Mouse (Mus musculus): ENCODE data around the gene Prss42. TPM values are rescaled to one million over a fixed set of nuclear protein-coding genes. Genes with fewer than 3 reads are reported as not detected.

Gene Prss42
- not detected for total RNA-seq (2021)
- long read RNA-seq, experiment 1 = 0 reads
- long read RNA-seq, experiment 2 = 0 reads

DNA sequence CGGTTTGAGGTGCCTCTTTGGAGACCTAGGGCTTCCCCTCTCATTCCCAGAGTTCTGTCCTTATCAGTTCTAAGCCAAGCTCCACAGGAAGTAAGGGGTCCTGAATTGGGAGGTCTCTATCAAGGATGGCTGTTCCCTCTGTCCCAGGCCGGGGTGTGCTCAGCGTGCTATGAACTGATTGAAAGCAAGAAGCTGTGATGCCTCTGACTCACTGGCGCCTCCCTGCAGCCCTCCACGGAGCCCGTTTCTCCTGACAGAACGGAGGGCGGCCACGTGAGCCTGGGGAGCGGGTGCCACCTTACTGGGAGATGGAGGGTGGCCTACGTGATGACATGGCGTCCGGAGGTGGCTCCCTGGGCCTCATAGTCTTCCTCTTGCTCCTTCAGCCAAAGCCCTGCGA lies at the start of gene Prss42:
Gene Prss42, plus strand, starts transcription at position 301 of the 400 bp plus-strand sequence.
- no peak for DNase-seq (ENCODE audit: extremely low spot score in 1 of 2, low spot score in 2 of 2)
- no peak within 1 kb of the TSS for H3K27ac ChIP-seq
- intact Hi-C loops (cut with DNase I) = no loop called here
- no peak for TF ChIP-seq CTCF (IDR thresholded peaks at IDR 0.05)
- no peak within 1 kb of the TSS for H3K4me3 ChIP-seq

DNA sequence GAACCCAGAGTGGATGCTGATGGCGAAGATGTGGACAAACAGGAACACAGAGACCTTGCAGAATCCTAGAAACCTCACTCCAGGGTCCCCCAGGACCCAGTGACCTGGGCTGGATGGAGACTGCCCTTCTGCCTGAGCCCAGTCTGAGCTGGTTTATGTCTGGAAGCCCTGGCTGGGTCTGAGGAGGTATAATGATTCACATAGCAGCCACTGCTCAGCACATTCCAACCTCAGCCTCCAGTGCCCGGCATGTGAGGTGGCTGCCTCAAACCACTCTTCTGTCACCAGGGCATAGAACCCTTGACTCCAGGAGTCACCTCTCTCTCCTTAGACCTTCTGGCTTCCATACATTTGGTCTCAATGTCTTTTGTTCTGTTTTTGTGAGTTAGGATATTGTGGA lies 49.5 kb upstream of the Prss42 start:
- TF ChIP-seq CTCF (IDR thresholded peaks at IDR 0.05) = no peak
- no peak for DNase-seq (ENCODE audit: extremely low spot score in 1 of 2, low spot score in 2 of 2)
- H3K27ac ChIP-seq = no peak overlapping the region
- no peak overlapping the region for H3K4me3 ChIP-seq
- intact Hi-C loops (cut with DNase I) = no loop called here

DNA sequence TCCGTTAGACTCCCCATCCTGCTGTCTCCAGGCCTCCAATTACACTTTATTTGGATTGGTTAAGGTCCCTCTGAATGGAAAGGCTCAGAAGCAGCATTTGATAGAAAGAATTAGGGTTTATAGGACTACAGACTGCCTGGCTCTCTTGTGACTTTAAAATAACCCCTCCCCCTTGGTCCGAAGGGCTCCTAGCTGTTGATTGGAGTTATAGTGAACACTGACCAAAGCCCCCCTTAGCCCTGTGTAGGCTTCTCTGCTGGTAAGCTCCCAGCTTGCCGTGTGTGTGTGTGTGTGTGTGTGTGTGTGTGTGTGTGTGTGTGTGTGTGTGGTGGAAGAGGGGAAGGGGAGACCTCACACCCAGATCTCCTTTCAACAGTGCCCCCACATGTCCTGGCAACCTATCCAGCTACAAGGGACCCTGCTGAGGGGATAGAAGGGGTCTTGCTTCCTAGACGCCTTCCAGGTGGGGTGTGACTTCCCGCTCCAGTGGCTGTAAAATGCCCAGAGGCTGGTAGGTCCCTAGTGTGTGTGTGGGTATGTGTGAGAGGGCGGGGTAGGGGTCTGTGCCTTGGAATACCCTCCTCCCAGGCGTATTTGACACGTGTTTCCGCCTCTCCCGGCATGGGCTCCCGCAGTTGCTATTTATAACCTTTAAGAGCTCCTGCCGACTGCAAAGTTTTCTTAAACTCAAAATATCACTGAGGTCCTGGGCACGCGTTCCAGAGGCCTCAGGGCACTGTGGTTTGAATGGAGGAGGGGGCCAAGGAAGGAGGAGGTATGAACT lies 47.4 kb upstream of the Prss42 start:
- no peak for DNase-seq (ENCODE audit: extremely low spot score in 1 of 2, low spot score in 2 of 2)
- no peak overlapping the region for H3K4me3 ChIP-seq
- no peak overlapping the region for H3K27ac ChIP-seq
- intact Hi-C loops (cut with DNase I) = no loop called here
- no peak for TF ChIP-seq CTCF (IDR thresholded peaks at IDR 0.05)

DNA sequence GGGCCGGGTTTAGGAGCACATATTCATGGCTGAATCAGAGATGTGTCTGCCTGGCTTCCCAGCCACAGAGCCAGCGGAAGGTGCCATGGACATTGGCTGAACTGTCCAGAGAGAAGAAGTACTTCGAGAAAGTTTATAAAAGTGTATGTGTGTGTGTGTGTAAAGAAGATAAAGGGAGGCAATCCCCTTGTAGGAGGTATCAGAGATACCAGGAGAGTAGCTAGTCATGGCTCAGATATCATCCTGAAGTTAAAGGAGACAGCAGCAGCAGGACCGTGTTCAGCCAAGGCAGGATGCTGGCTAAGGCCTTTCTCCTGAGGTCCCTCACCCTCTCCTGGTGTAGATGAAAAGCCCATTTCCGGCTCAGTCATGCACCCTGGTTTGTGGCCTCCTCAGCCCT lies 46.6 kb upstream of the Prss42 start:
- Histone ChIP-seq H3K4me3 (no peak overlapping the region), H3K27ac (no peak overlapping the region)
- DNase-seq (ENCODE audit: extremely low spot score in 1 of 2, low spot score in 2 of 2) = no peak
- intact Hi-C loops (cut with DNase I) = no loop called here
- no peak for TF ChIP-seq CTCF (IDR thresholded peaks at IDR 0.05)

DNA sequence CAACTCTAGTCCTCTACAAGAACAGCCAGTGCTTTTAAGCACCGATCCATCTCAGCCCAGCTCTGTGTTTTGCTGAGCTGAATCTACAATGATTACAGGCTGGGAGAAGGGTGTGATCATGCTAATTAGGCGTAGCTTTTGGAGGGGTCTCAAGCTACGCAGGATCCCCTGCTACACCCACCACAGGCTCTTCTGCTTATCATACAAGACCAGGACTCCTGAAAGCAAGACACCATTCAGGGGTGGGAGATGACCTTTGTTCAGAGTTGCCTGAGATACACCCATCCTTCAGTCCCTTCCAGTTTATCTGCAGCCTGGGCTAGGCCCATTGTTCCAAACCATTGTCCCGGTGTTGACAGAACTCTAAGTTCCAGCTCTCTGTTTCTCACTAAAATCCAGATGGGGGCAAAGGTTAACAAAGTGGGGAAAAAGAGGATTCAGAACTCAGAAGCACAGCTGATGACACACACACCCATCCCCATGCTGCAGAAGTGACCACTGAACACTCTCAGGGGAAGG lies 45.0 kb upstream of the Prss42 start:
- intact Hi-C loops (cut with DNase I) = no loop called here
- DNase-seq (ENCODE audit: extremely low spot score in 1 of 2, low spot score in 2 of 2) = no peak

DNA sequence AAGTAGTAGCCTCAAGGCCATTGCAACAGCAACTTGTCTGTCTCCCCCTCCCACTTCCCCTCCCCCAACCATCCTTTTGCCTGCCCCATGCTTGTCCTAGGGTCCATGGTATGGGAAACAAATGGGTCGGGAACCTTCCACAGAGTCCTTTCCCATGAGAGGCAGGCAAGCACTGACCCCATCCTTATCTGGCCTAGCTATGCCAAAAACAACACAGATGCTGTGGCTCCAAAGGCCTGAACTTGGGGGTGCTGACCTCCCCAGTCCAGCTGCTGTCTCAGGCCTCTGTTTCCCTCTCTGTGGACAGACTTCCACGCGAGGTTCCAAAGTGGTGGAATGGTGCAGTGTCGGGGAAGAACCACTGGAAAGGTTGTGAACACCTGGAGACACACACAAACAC lies 44.2 kb upstream of the Prss42 start:
- Histone ChIP-seq H3K4me3 (no peak overlapping the region), H3K27ac (no peak overlapping the region)
- no peak for DNase-seq (ENCODE audit: extremely low spot score in 1 of 2, low spot score in 2 of 2)
- no peak for TF ChIP-seq CTCF (IDR thresholded peaks at IDR 0.05)
- intact Hi-C loops (cut with DNase I) = no loop called here

More for the DNA sequence above, 45.0 kb upstream of the Prss42 start:
- H3K4me3 ChIP-seq = no peak overlapping the region
- TF ChIP-seq CTCF (IDR thresholded peaks at IDR 0.05) = no peak
- no peak overlapping the region for H3K27ac ChIP-seq

DNA sequence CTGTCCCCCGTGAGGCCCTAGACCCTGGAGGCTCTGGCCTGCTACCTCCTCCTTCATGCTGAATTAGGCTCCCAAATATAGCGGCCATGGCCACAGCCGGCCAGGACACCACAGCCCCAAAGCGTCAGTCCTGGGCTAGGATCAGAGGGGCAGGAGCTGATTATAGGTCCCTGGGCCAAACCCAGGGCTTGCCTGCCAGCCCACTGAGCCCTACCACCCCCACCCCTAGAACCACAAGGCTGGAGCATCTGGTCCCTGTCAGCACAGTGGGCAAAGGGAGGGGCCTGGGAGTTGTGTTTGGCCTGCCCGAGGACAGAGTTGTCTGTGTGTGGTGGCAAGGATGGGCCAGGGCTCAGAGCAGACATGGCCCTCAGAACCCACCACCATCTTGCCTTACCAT lies 40.1 kb upstream of the Prss42 start:
- DNase-seq (ENCODE audit: extremely low spot score in 1 of 2, low spot score in 2 of 2) = no peak
- intact Hi-C loops (cut with DNase I) = loop anchor here (5.0 kb wide), 1 partner anchor 41 kb away; no protein-coding TSS in a partner anchor

DNA sequence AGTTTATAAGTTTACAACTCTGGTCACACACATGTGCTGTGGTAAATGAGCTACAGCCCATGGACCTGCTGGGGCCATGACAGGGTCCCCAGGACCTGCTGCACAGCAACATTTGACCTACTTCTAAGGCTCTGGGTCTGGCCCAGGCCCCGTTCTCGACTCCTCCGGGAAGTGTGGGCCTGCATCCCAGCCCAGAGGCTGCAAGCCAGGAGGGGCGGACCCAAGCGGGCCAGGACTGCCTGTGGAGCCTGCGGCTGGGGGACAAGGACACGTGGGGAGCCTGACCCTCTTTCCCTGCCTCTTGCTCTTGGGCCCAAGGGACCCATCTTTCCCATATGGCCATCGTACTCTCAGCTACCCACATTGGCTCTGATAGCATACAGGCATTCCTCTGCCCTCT lies 39.4 kb upstream of the Prss42 start:
- H3K4me3 ChIP-seq = no peak overlapping the region
- no peak for TF ChIP-seq CTCF (IDR thresholded peaks at IDR 0.05)
- intact Hi-C loops (cut with DNase I) = loop anchor here (5.0 kb wide), 1 partner anchor 41 kb away; no protein-coding TSS in a partner anchor
- no peak overlapping the region for H3K27ac ChIP-seq
- DNase-seq (ENCODE audit: extremely low spot score in 1 of 2, low spot score in 2 of 2) = peak; percentile 43 to 54

More for the DNA sequence above, 40.1 kb upstream of the Prss42 start:
- no peak overlapping the region for H3K4me3 ChIP-seq
- TF ChIP-seq CTCF (IDR thresholded peaks at IDR 0.05) = no peak
- H3K27ac ChIP-seq = no peak overlapping the region

DNA sequence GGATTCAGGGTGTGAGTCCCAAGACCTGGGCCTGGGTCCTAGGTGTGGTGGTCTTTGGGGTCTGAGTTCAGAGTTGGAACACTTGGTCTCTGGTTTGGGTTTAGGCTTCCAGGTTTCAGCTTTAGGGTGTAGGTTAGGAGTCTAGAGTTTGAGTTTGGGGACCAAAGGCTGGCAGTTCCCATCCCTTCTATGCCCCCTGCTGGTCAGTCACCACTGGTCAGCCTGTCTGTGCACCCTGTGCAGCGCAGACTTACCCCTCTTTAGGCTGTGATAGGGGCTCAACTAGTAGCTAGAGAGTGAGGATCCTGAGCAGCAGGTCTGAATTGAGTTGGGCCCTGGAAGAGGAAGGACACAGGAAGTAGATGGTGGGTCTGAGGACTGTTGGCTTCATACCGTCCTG lies 38.7 kb upstream of the Prss42 start:
- Histone ChIP-seq H3K27ac (no peak overlapping the region), H3K4me3 (no peak overlapping the region)
- peak; percentile 33 to 43 for DNase-seq (ENCODE audit: extremely low spot score in 1 of 2, low spot score in 2 of 2)
- peak; percentile 64 for TF ChIP-seq CTCF (IDR thresholded peaks at IDR 0.05)
- intact Hi-C loops (cut with DNase I) = loop anchor here (5.0 kb wide), 1 partner anchor 42 kb away; no protein-coding TSS in a partner anchor

DNA sequence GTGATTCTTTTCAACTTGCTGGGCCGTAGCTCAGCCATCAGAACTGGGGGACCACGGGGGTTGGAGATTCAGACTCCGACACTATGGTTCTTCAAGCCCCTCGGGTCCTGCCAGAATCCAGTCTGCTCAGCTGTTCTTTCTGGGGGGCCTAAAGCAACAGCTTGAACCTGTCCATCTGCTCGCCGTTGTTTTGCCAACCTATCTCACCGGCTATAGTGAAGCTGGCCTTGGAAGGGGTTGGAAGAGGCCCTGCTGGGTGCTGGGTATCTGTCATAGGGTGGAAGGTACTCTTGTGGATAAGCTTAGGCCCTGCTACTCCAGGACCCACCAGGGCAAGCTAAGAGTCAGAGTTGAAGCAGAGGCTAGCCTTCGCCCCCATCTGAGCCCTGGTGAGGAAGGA lies 37.1 kb upstream of the Prss42 start:
- DNase-seq (ENCODE audit: extremely low spot score in 1 of 2, low spot score in 2 of 2) = no peak
- no peak for TF ChIP-seq CTCF (IDR thresholded peaks at IDR 0.05)
- intact Hi-C loops (cut with DNase I) = no loop called here
- no peak overlapping the region for H3K27ac ChIP-seq
- no peak overlapping the region for H3K4me3 ChIP-seq

DNA sequence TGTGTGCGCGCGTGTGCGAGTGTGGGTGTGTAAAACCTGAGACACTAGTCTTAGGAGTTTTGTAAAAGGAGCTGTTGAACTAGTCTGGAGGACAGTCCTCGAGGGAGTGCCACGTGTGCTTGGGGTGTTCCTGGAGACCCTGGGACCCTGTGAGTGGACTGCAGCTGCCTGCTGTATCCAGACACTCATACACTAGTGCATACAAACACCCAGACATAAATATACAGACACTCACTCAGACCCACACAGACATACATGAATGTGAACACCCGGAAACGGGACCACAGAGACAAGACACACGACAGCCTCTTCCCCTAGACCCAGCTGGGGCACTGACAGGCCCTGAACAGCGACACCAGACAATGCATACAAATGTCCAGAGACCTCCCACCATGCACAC lies 35.2 kb upstream of the Prss42 start:
- no peak for TF ChIP-seq CTCF (IDR thresholded peaks at IDR 0.05)
- Histone ChIP-seq H3K27ac (no peak overlapping the region), H3K4me3 (no peak overlapping the region)
- intact Hi-C loops (cut with DNase I) = no loop called here
- no peak for DNase-seq (ENCODE audit: extremely low spot score in 1 of 2, low spot score in 2 of 2)

DNA sequence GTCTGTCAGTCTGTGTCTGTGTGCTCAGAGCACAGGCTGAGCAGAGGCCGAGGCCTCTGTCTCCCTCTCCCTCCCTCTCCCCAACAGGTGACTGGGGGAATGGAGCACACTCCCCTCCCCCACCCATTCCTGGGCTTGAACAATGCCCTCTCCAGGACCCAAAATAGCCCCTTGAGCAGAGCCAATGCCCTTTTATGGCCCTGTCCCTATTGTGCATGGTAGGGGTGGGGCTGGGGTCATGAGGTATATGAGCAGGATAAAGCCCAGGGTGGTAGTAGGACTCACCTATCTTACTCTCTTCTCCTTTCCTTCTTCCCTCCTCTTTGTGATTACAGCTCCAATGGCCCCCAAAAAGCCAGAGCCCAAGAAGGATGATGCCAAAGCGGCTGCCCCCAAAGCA lies 34.6 kb upstream of the Prss42 start:
- no peak overlapping the region for H3K27ac ChIP-seq
- no peak for TF ChIP-seq CTCF (IDR thresholded peaks at IDR 0.05)
- no peak for DNase-seq (ENCODE audit: extremely low spot score in 1 of 2, low spot score in 2 of 2)
- H3K4me3 ChIP-seq = no peak overlapping the region
- intact Hi-C loops (cut with DNase I) = no loop called here

DNA sequence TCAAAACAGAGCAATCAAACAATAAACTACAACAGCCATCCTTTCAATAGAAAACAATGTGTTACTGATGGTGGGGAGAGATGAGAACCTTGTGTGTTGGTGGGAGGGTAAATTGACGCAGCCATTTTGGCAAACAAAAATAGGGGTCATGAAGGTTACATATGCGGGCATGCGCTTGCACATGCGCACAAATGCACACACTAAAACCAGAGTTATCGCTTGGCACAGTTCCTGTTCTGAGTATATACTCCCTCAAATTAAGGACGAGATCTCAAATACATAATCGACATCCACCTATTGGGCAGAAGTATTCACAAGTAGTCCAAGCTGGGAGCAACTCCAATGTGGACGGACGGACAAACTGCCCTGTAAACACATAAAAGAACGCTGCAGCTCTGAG lies 25.6 kb upstream of the Prss42 start:
- Histone ChIP-seq H3K4me3 (no peak overlapping the region), H3K27ac (no peak overlapping the region)
- no peak for DNase-seq (ENCODE audit: extremely low spot score in 1 of 2, low spot score in 2 of 2)
- no peak for TF ChIP-seq CTCF (IDR thresholded peaks at IDR 0.05)
- intact Hi-C loops (cut with DNase I) = no loop called here
